Comparison of ENCODE assay signal across 13 mouse cellular contexts in the genomic region with DNA sequence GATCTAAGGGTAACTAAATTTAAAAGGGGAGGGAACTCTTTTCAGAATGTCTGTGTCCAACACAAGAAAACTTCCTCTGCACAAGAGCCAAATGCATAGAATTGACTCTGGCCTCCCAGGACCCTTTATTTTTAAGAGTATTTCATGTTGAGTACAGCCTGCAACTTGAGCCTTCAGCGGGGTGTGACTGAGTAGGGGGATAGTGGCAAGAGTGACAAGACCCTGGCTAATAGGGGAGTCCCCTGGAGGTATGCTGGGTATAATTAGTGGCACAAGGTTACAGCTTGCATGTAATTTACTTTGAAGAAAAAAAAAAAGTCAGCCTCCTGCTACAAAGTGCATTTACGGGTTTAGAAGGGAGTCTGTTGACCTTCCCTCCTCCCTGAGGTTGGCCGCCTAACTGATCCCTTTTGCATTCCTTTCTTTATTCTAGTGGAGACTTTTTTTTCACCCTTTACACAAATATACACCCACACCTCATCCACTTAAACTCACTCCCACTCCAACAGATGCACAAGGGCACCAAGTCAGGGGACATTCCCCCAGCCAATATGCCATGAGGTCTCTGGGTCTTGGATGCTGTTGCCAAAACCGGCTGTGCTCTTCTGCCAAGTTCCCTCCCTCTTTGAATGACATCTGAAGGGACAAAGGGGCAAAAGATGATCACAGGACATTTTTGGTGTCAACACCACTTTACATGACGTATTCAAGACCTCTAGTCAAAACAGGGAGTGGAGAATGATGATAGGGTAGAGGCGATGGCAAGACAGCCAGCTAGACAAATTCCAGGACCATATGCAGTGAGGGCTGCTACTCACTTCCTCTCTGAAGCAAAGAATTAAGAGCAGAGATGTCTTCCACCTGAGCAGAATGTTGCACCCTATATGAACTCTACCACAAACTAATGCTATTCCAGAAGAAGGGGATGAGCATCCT.
DNase-seq lines count a peak whose midpoint lies in the region; ATAC-seq and TF ChIP-seq lines count a peak whose summit lies in the region.
"Had no signal": no experiment of that assay in that cellular context is flagged by ENCODE, and none has a peak within 500 bp of the region (broad histone marks: within the 10 kb centered on the region; RNA-seq: fewer than 3 reads in every experiment).

No protein-coding gene starts in this region.

- no peaks in the 10 kb centered on the region for H3K27me3 ChIP-seq in heart, embryonic 11.5 days (ENCODE audit: control insufficient read depth, insufficient read depth, low read length)
- peaks cover 3% of the 10 kb centered on the region; the same call in 1 of the 2 replicates for H3K27me3 ChIP-seq in kidney, postnatal 0 days (ENCODE audit: insufficient read depth, low read length)
- no peaks in the 10 kb centered on the region for H3K27me3 ChIP-seq in limb, embryonic 13.5 days
- H3K27me3 ChIP-seq: midbrain, embryonic 12.5 days had no signal

- no peaks in the 10 kb centered on the region for H3K9me3 ChIP-seq in heart, embryonic 11.5 days (replicated peaks; ENCODE audit: control insufficient read depth, low read length)
- no peaks in the 10 kb centered on the region for H3K9me3 ChIP-seq in kidney, postnatal 0 days (replicated peaks; ENCODE audit: low read length)
- H3K9me3 ChIP-seq in limb, embryonic 13.5 days = no peaks in the 10 kb centered on the region
- H3K9me3 ChIP-seq: forebrain, embryonic 10.5 days; midbrain, embryonic 12.5 days had no signal

- no peak overlapping the region for H3K4me3 ChIP-seq in heart, embryonic 11.5 days (ENCODE audit: low read depth, low read length)
- no peak overlapping the region for H3K4me3 ChIP-seq in kidney, postnatal 0 days (replicated peaks; ENCODE audit: low read depth, low read length)
- no peak overlapping the region for H3K4me3 ChIP-seq in limb, embryonic 13.5 days
- H3K4me3 ChIP-seq: forebrain, embryonic 10.5 days; midbrain, embryonic 12.5 days had no signal

- H3K36me3 ChIP-seq in heart, embryonic 11.5 days (ENCODE audit: control insufficient read depth, insufficient read depth, low read length) = no peaks in the 10 kb centered on the region
- no peaks in the 10 kb centered on the region for H3K36me3 ChIP-seq in kidney, postnatal 0 days (ENCODE audit: insufficient read depth, low read length)
- H3K36me3 ChIP-seq in limb, embryonic 13.5 days = no peaks in the 10 kb centered on the region
- H3K36me3 ChIP-seq: forebrain, embryonic 10.5 days; midbrain, embryonic 12.5 days had no signal

- WGBS in heart, embryonic 11.5 days (ENCODE audit: insufficient replicate concordance) = 32% methylated on average over 6 of the region's 6 CpGs
- 25% methylated on average over 6 of the region's 6 CpGs for WGBS in kidney, postnatal 0 days
- 26% methylated on average over 6 of the region's 6 CpGs for WGBS in limb, embryonic 13.5 days

- ATAC-seq in heart, embryonic 11.5 days (replicated peaks; ENCODE audit: insufficient number of reproducible peaks, low FRiP score, low TSS enrichment) = no peak
- ATAC-seq in kidney, postnatal 0 days (replicated peaks; ENCODE audit: low FRiP score, low read depth) = no peak; the same call in 1 of the 2 replicates
- peak; percentile 61; the same call in 1 of the 2 replicates for ATAC-seq in limb, embryonic 13.5 days (ENCODE audit: low FRiP score, low read depth)
- ATAC-seq: inflammation-experienced regulatory T-cells, adult 6 months had no signal

- peaks cover 7% of the 10 kb centered on the region; the same call in 1 of the 2 replicates for H3K4me1 ChIP-seq in heart, embryonic 11.5 days (ENCODE audit: control insufficient read depth, insufficient read depth, low read length)
- H3K4me1 ChIP-seq in kidney, postnatal 0 days (replicated peaks; ENCODE audit: insufficient read depth, low read length) = no peaks in the 10 kb centered on the region
- peaks cover 33% of the 10 kb centered on the region for H3K4me1 ChIP-seq in limb, embryonic 13.5 days
- H3K4me1 ChIP-seq: midbrain, embryonic 12.5 days had no signal

- no peak for TF ChIP-seq CTCF in kidney, postnatal 0 days (IDR thresholded peaks at IDR 0.05; ENCODE audit: low read depth)

- no peak overlapping the region for H3K4me2 ChIP-seq in heart, embryonic 11.5 days
- H3K4me2 ChIP-seq in kidney, postnatal 0 days (ENCODE audit: low read length) = no peak overlapping the region
- no peak overlapping the region for H3K4me2 ChIP-seq in limb, embryonic 13.5 days (replicated peaks)
- H3K4me2 ChIP-seq: midbrain, embryonic 12.5 days had no signal

- H3K27ac ChIP-seq in heart, embryonic 11.5 days (ENCODE audit: low read depth, low read length) = 0 out of 2 replicates have a peak overlapping the region, but pooled peaks have one; percentile 10
- H3K27ac ChIP-seq in kidney, postnatal 0 days = no peak overlapping the region
- H3K27ac ChIP-seq in limb, embryonic 13.5 days = peak overlapping the region; percentile 7; the same call in 1 of the 2 replicates
- H3K27ac ChIP-seq: forebrain, embryonic 10.5 days; midbrain, embryonic 12.5 days had no signal

- H3K9ac ChIP-seq in heart, embryonic 11.5 days (ENCODE audit: low read depth, low read length) = no peak overlapping the region
- H3K9ac ChIP-seq in kidney, postnatal 0 days (ENCODE audit: low read depth, low read length) = no peak overlapping the region
- H3K9ac ChIP-seq in limb, embryonic 13.5 days = no peak overlapping the region
- H3K9ac ChIP-seq: midbrain, embryonic 12.5 days had no signal

- no peak for DNase-seq in heart, adult 9 months (ENCODE audit: low spot score in 2 of 2)
- peak; percentile 68 for DNase-seq in kidney, postnatal 0 days (ENCODE audit: low spot score)
- DNase-seq in kidney, postnatal 10 days = no peak
- peak; percentile 54 for DNase-seq in embryo, embryonic 10.5 days (ENCODE audit: low spot score)
- no peak for DNase-seq in frontal cortex, adult 2 months (ENCODE audit: extremely low spot score in 1 of 2, low spot score in 1 of 2)
- DNase-seq in left cerebral cortex, adult 11 months (ENCODE audit: low spot score) = no peak
- DNase-seq: adrenal gland, postnatal 36 days; lung, postnatal 10 days had no signal

Comparison
In these comparisons a context has a peak if more than half of its experiments do, and no peak if none do; other contexts are left out.
1. DNase-seq: peak in kidney, postnatal 0 days (single experiment) and embryo, embryonic 10.5 days (single experiment); none in heart, adult 9 months (0 of 2), kidney, postnatal 10 days (single experiment), frontal cortex, adult 2 months (0 of 2) and left cerebral cortex, adult 11 months (single experiment).